Mouse (Mus musculus) CH12.LX (cell line): Measurements from ENCODE around the gene Vti1a.

ENCODE experiments used
- CHD2 ChIP-seq: IDR thresholded peaks from 2 replicates; pipeline ENCODE4 v1.6.1; 2011; ENCODE audit warnings: low read length, improper control_type of control experiment
- CTCF ChIP-seq, 2 experiments: IDR thresholded peaks in 1 of 2; conservative IDR thresholded peaks in 1 of 2; 2 replicates each; pipeline ENCODE4 v1.5.1; 2011 to 2012; ENCODE audit warnings: low read depth in 2 of 2, low read length in 2 of 2, improper control_type of control experiment in 1 of 2, inconsistent platforms in 1 of 2, mild to moderate bottlenecking in 1 of 2, moderate library complexity in 1 of 2
- E2F4 ChIP-seq: IDR thresholded peaks from 2 replicates; pipeline ENCODE4 v1.6.1; 2011; ENCODE audit warnings: low read depth, low read length, improper control_type of control experiment; ENCODE audit not compliant: insufficient replicate concordance
- EP300 ChIP-seq: IDR thresholded peaks from 2 replicates; pipeline ENCODE4 v1.6.1; 2011; ENCODE audit warnings: low read length, improper control_type of control experiment
- ETS1 ChIP-seq: conservative IDR thresholded peaks from 2 replicates; pipeline ENCODE4 v1.6.1; 2012; ENCODE audit warnings: low read depth, mild to moderate bottlenecking, inconsistent platforms, low read length, improper control_type of control experiment, moderate library complexity
- MAX ChIP-seq: IDR thresholded peaks from 2 replicates; pipeline ENCODE4 v1.6.1; 2011; ENCODE audit warnings: low read length, improper control_type of control experiment
- MXI1 ChIP-seq: IDR thresholded peaks from 2 replicates; pipeline ENCODE4 v1.6.1; 2011; ENCODE audit warnings: mild to moderate bottlenecking, low read depth, low read length, improper control_type of control experiment
- PAX5 ChIP-seq: IDR thresholded peaks from 2 replicates; pipeline ENCODE4 v1.6.1; 2012; ENCODE audit warnings: low read length, inconsistent platforms, mixed read lengths
- SIN3A ChIP-seq: IDR thresholded peaks from 2 replicates; pipeline ENCODE4 v1.6.1; 2012; ENCODE audit warnings: low read length, improper control_type of control experiment, inconsistent platforms
- TBP ChIP-seq: conservative IDR thresholded peaks from 2 replicates; pipeline ENCODE4 v1.6.1; 2011; ENCODE audit warnings: low read depth, low read length, improper control_type of control experiment
- ZC3H11A ChIP-seq: IDR thresholded peaks from 2 replicates; pipeline ENCODE4 v1.6.1; 2012; ENCODE audit warnings: low read depth, mild to moderate bottlenecking, inconsistent platforms, low read length, improper control_type of control experiment

- TF ChIP-seq TBP: no peak
- no peak for TF ChIP-seq CHD2
- no peak for TF ChIP-seq E2F4
- TF ChIP-seq ETS1: no peak
- no peak for TF ChIP-seq CTCF (conservative IDR thresholded peaks at IDR 0.05 in 1 of 2, IDR thresholded peaks at IDR 0.05 in 1 of 2; ENCODE audit: low read depth in 2 of 2, low read length in 2 of 2)
- no peak for TF ChIP-seq ZC3H11A
- no peak for TF ChIP-seq MAX
- no peak for TF ChIP-seq EP300
- TF ChIP-seq MXI1: no peak
- TF ChIP-seq SIN3A: no peak
- no peak for TF ChIP-seq PAX5
Measured at GRCm38 (mm10) chr19:55546009-55546528, 230.0 kb downstream of the Vti1a start.
